ENCODE assay signal across 11 mouse cellular contexts in the genomic region with DNA sequence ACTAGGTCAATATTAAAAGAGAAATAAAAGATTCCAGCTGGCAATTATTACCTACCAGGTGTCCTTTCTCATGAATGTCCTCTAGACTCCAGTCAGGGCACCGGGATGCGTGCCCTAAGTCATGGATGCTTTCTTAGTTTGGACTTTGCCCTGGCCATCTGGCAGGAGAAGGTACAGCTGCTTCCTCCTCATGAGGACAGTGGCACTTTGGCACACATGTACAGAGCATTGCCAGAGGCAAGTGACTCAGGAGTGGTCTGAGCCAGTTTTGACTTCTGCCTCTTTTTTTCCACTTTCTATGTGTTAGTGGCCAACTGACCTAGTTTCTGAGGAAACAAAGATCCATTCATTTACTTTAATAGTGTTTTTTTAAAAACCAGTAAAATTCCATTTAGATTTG.
DNase-seq lines count a peak whose midpoint lies in the region; ATAC-seq and TF ChIP-seq lines count a peak whose summit lies in the region.
"Had no signal": no experiment of that assay in that cellular context is flagged by ENCODE, and none has a peak within 500 bp of the region (broad histone marks: within the 10 kb centered on the region; RNA-seq: fewer than 3 reads in every experiment).

No protein-coding gene starts in this region.

- DNase-seq in hindbrain, postnatal 0 days (ENCODE audit: low spot score): peak; percentile 60
- DNase-seq in cerebellum, adult 18-20 months: peak; percentile 11 to 22
- peak; percentile 20 to 34 for DNase-seq in heart, postnatal 10 days
- DNase-seq in kidney, postnatal 25 days: peak; percentile 49 to 76
- DNase-seq in frontal cortex, postnatal 14 days (ENCODE audit: low spot score in 2 of 2): no peak
- DNase-seq in left cerebral cortex, adult 11 months (ENCODE audit: low spot score): no peak
- no peak for DNase-seq in forebrain, postnatal 0 days
- DNase-seq: thymus, adult 2 months had no signal

- H3K27ac ChIP-seq in hindbrain, postnatal 0 days: no peak overlapping the region
- H3K27ac ChIP-seq in hindbrain, embryonic 13.5 days: no peak overlapping the region
- no peak overlapping the region for H3K27ac ChIP-seq in forebrain, postnatal 0 days (ENCODE audit: low read depth, low read length)
- H3K27ac ChIP-seq: macrophage had no signal

- 47% methylated on average over 2 of the region's 2 CpGs for WGBS in hindbrain, postnatal 0 days
- WGBS in hindbrain, embryonic 13.5 days: 90% methylated on average over 2 of the region's 2 CpGs
- WGBS in forebrain, postnatal 0 days: 87% methylated on average over 2 of the region's 2 CpGs

- no peak overlapping the region for H3K4me3 ChIP-seq in hindbrain, postnatal 0 days (ENCODE audit: low read length)
- H3K4me3 ChIP-seq in hindbrain, embryonic 13.5 days: no peak overlapping the region
- no peak overlapping the region for H3K4me3 ChIP-seq in forebrain, postnatal 0 days (ENCODE audit: low read depth, low read length)
- H3K4me3 ChIP-seq: limb, embryonic 12.5 days had no signal

- H3K9me3 ChIP-seq in hindbrain, postnatal 0 days (ENCODE audit: low read length): no peaks in the 10 kb centered on the region
- H3K9me3 ChIP-seq in hindbrain, embryonic 13.5 days: no peaks in the 10 kb centered on the region
- H3K9me3 ChIP-seq in forebrain, postnatal 0 days (ENCODE audit: low read length): no peaks in the 10 kb centered on the region

- H3K4me2 ChIP-seq in hindbrain, postnatal 0 days (ENCODE audit: low read depth, low read length): no peak overlapping the region
- H3K4me2 ChIP-seq in hindbrain, embryonic 13.5 days: no peak overlapping the region
- no peak overlapping the region for H3K4me2 ChIP-seq in forebrain, postnatal 0 days (ENCODE audit: low read depth)
- H3K4me2 ChIP-seq: limb, embryonic 12.5 days had no signal

- H3K9ac ChIP-seq in hindbrain, postnatal 0 days (replicated peaks; ENCODE audit: low read length): no peak overlapping the region
- no peak overlapping the region for H3K9ac ChIP-seq in hindbrain, embryonic 13.5 days
- no peak overlapping the region for H3K9ac ChIP-seq in forebrain, postnatal 0 days
- H3K9ac ChIP-seq: limb, embryonic 12.5 days had no signal

- intact Hi-C loops in heart, postnatal 10 days (cut with DNase I): no loop called here

- no peak for TF ChIP-seq CTCF in hindbrain, postnatal 0 days (IDR thresholded peaks at IDR 0.05; ENCODE audit: low read depth)
- no peak for TF ChIP-seq CTCF in forebrain, postnatal 0 days (IDR thresholded peaks at IDR 0.05; ENCODE audit: low read depth)

- H3K4me1 ChIP-seq in hindbrain, postnatal 0 days (ENCODE audit: insufficient read depth, low read length): no peaks in the 10 kb centered on the region
- no peaks in the 10 kb centered on the region for H3K4me1 ChIP-seq in hindbrain, embryonic 13.5 days (replicated peaks)
- H3K4me1 ChIP-seq in forebrain, postnatal 0 days (ENCODE audit: insufficient read depth): no peaks in the 10 kb centered on the region

- peak; percentile 68; the same call in 1 of the 2 replicates for ATAC-seq in hindbrain, postnatal 0 days
- no peak for ATAC-seq in hindbrain, embryonic 13.5 days (ENCODE audit: low FRiP score)
- no peak for ATAC-seq in forebrain, postnatal 0 days

- H3K36me3 ChIP-seq in hindbrain, postnatal 0 days (ENCODE audit: insufficient read depth, low read length): no peaks in the 10 kb centered on the region
- no peaks in the 10 kb centered on the region for H3K36me3 ChIP-seq in hindbrain, embryonic 13.5 days
- H3K36me3 ChIP-seq in forebrain, postnatal 0 days (ENCODE audit: insufficient read depth): no peaks in the 10 kb centered on the region
- H3K36me3 ChIP-seq: limb, embryonic 12.5 days had no signal

- no peaks in the 10 kb centered on the region for H3K27me3 ChIP-seq in hindbrain, postnatal 0 days (ENCODE audit: insufficient read depth, low read length)
- H3K27me3 ChIP-seq in hindbrain, embryonic 13.5 days: no peaks in the 10 kb centered on the region
- H3K27me3 ChIP-seq in forebrain, postnatal 0 days (ENCODE audit: insufficient read depth, low read length): no peaks in the 10 kb centered on the region
- H3K27me3 ChIP-seq: limb, embryonic 12.5 days had no signal

Comparison
In these comparisons a context has a peak if more than half of its experiments do, and no peak if none do; other contexts are left out.
1. DNase-seq: peak in hindbrain, postnatal 0 days (single experiment), cerebellum, adult 18-20 months (2 of 2), heart, postnatal 10 days (2 of 2) and kidney, postnatal 25 days (2 of 2); none in frontal cortex, postnatal 14 days (0 of 2), left cerebral cortex, adult 11 months (single experiment) and forebrain, postnatal 0 days (single experiment).